Mouse (Mus musculus) hindbrain, postnatal 0 days (tissue): ENCODE data around the gene Gabrp. TPM values are rescaled to one million over a fixed set of nuclear protein-coding genes. Genes with fewer than 3 reads are reported as not detected.

Source experiments
- ATAC-seq: fragments of 200-750 bp; cut with Nextera tagmentation; 2 replicates; pipeline ENCODE4 v1.8.0; 2017; ENCODE audit warnings: mild to moderate bottlenecking, moderate TSS enrichment, moderate library complexity
- DNase-seq: peaks from one replicate; pipeline ENCODE4 v3.0.0-alpha.2; 2015; ENCODE audit warnings: low spot score
- H3K27ac ChIP-seq: fragments of 300-500 bp; sonication (generic); 2 replicates; pipeline ENCODE4 v1.5.1; 2014; ENCODE audit warnings: mild to moderate bottlenecking
- H3K27me3 ChIP-seq: fragments of 300-500 bp; sonication (generic); 2 replicates; pipeline ENCODE4 v1.6.1; 2014; ENCODE audit warnings: low read length, mixed read lengths; ENCODE audit not compliant: insufficient read depth
- H3K36me3 ChIP-seq: fragments of 300-500 bp; sonication (generic); 2 replicates; pipeline ENCODE4 v1.6.1; 2014; ENCODE audit warnings: low read length, mixed read lengths; ENCODE audit not compliant: insufficient read depth
- H3K4me1 ChIP-seq: fragments of 300-500 bp; sonication (generic); 2 replicates; pipeline ENCODE4 v1.6.1; 2014; ENCODE audit warnings: antibody characterized with exemption, low read length, mixed read lengths; ENCODE audit not compliant: insufficient read depth
- H3K4me2 ChIP-seq: fragments of 300-500 bp; sonication (generic); 2 replicates; pipeline ENCODE4 v1.6.1; 2014; ENCODE audit warnings: low read depth, mild to moderate bottlenecking, low read length, moderate library complexity, mixed read lengths
- H3K4me3 ChIP-seq: fragments of 300-500 bp; sonication (generic); 2 replicates; pipeline ENCODE4 v1.5.1; 2014; ENCODE audit warnings: low read length
- H3K9ac ChIP-seq: fragments of 300-500 bp; sonication (generic); replicated peaks from 2 replicates; pipeline ENCODE4 v1.6.1; 2014; ENCODE audit warnings: mild to moderate bottlenecking, low read length, moderate library complexity, mixed read lengths
- H3K9me3 ChIP-seq: fragments of 300-500 bp; sonication (generic); 2 replicates; pipeline ENCODE4 v1.6.1; 2016; ENCODE audit warnings: low read length, mixed read lengths
- CTCF ChIP-seq: IDR thresholded peaks from 2 replicates; pipeline ENCODE4 v1.5.1; 2016; ENCODE audit warnings: antibody characterized with exemption, control low read depth, low read depth
- WGBS: fragments of 180-500 bp; shearing (Covaris S2); extraction: QIAGEN DNeasy Blood & Tissue Kit; methylation state at CpG from one replicate; pipeline ENCODE4 v1.1.7; 2014; 5-methylcytosine and 5-hydroxymethylcytosine counted together
- polyA plus RNA-seq: library from polyadenylated mRNA; unstranded; fragments of >200 nt; fragmentation: Nextera tagmentation; extraction: Ambion mirVana; gene quantifications from 2 replicates; pipeline ENCODE4 v1.2.1, GENCODE M21; 2015
- total RNA-seq: library from RNA; depleted of rRNA; stranded (reverse); fragments of >200 nt; gene quantifications from 2 replicates; pipeline ENCODE4 v1.2.3, GENCODE M21; 2014

Gabrp gene
- total and polyA plus RNA-seq, 2 experiments from 2014 or later, result 0.10 TPM; not detected in 1

- H3K4me1 ChIP-seq, result no peaks in the 10 kb centered on the region
- ATAC-seq (no peak), DNase-seq (no peak)
- 85% methylated on average over 4 of the region's 4 CpGs for WGBS
- H3K4me2 ChIP-seq, result no peak overlapping the region
- H3K27ac ChIP-seq, result no peak overlapping the region
- H3K36me3 ChIP-seq, result no peaks in the 10 kb centered on the region
- H3K9me3 ChIP-seq, result no peaks in the 10 kb centered on the region
- no peak overlapping the region for H3K9ac ChIP-seq
- no peak for TF ChIP-seq CTCF
- no peaks in the 10 kb centered on the region for H3K27me3 ChIP-seq
- no peak overlapping the region for H3K4me3 ChIP-seq
These were observed 14.1 kb upstream of the Gabrp start for GRCm38 (mm10) chr11:33592826-33593225.

- Histone ChIP-seq H3K27me3 (no peaks in the 10 kb centered on the region), H3K9ac (no peak overlapping the region), H3K36me3 (no peaks in the 10 kb centered on the region), H3K9me3 (no peaks in the 10 kb centered on the region), H3K4me2 (no peak overlapping the region), H3K27ac (no peak overlapping the region), H3K4me1 (no peaks in the 10 kb centered on the region), H3K4me3 (no peak overlapping the region)
- TF ChIP-seq CTCF, result no peak
- 87% methylated on average over 3 of the region's 3 CpGs for WGBS
- ATAC-seq (no peak), DNase-seq (no peak)
These were observed 12.0 kb upstream of the Gabrp start for GRCm38 (mm10) chr11:33590771-33591170.

- H3K36me3 ChIP-seq, result no peaks in the 10 kb centered on the region
- H3K9me3 ChIP-seq, result no peaks in the 10 kb centered on the region
- no peak for ATAC-seq
- DNase-seq, result no peak
- H3K27me3 ChIP-seq, result no peaks in the 10 kb centered on the region
- no peak overlapping the region for H3K4me3 ChIP-seq
- no peak overlapping the region for H3K9ac ChIP-seq
- H3K4me2 ChIP-seq, result no peak overlapping the region
- TF ChIP-seq CTCF, result no peak
- 81% methylated on average over 6 of the region's 6 CpGs for WGBS
- H3K27ac ChIP-seq, result no peak overlapping the region
- H3K4me1 ChIP-seq, result no peaks in the 10 kb centered on the region
These were observed 7.9 kb upstream of the Gabrp start for GRCm38 (mm10) chr11:33586614-33587013.

- no peak for TF ChIP-seq CTCF
- Histone ChIP-seq H3K27me3 (no peaks in the 10 kb centered on the region), H3K9ac (no peak overlapping the region), H3K27ac (no peak overlapping the region), H3K9me3 (no peaks in the 10 kb centered on the region), H3K4me2 (no peak overlapping the region), H3K4me3 (no peak overlapping the region), H3K36me3 (no peaks in the 10 kb centered on the region), H3K4me1 (no peaks in the 10 kb centered on the region)
- WGBS, result 55% methylated on average over 3 of the region's 3 CpGs
- no peak for DNase-seq
- ATAC-seq, result no peak
These were observed 862 bp upstream of the Gabrp start for GRCm38 (mm10) chr11:33579621-33580020.

GRCm38 (mm10) chr11:33574944-33575343 lies 3.8 kb downstream of the Gabrp start:
- no peak overlapping the region for H3K27ac ChIP-seq
- no peak overlapping the region for H3K4me3 ChIP-seq
- no peak for DNase-seq
- no peaks in the 10 kb centered on the region for H3K27me3 ChIP-seq
- peak; percentile 17; the same call in 1 of the 2 replicates for TF ChIP-seq CTCF
- H3K9me3 ChIP-seq, result no peaks in the 10 kb centered on the region
- ATAC-seq, result no peak
- no peak overlapping the region for H3K9ac ChIP-seq
- H3K4me2 ChIP-seq, result no peak overlapping the region
- H3K4me1 ChIP-seq, result no peaks in the 10 kb centered on the region
- 86% methylated on average over 3 of the region's 3 CpGs for WGBS
- no peaks in the 10 kb centered on the region for H3K36me3 ChIP-seq

- Histone ChIP-seq H3K4me2 (no peak overlapping the region), H3K36me3 (no peaks in the 10 kb centered on the region), H3K9ac (no peak overlapping the region), H3K27ac (no peak overlapping the region), H3K4me3 (no peak overlapping the region), H3K9me3 (no peaks in the 10 kb centered on the region), H3K27me3 (no peaks in the 10 kb centered on the region), H3K4me1 (no peaks in the 10 kb centered on the region)
- TF ChIP-seq CTCF, result peak; percentile 57
- DNase-seq (peak; percentile 56), ATAC-seq (no peak)
These were observed 8.3 kb downstream of the Gabrp start for GRCm38 (mm10) chr11:33570413-33570812.

GRCm38 (mm10) chr11:33563921-33564320 lies 14.8 kb downstream of the Gabrp start:
- no peak overlapping the region for H3K9ac ChIP-seq
- ATAC-seq (no peak), DNase-seq (no peak)
- H3K27me3 ChIP-seq, result no peaks in the 10 kb centered on the region
- WGBS, result 90% methylated on average over 2 of the region's 2 CpGs
- no peaks in the 10 kb centered on the region for H3K36me3 ChIP-seq
- TF ChIP-seq CTCF, result no peak
- H3K4me3 ChIP-seq, result no peak overlapping the region
- H3K27ac ChIP-seq, result no peak overlapping the region
- H3K9me3 ChIP-seq, result no peaks in the 10 kb centered on the region
- H3K4me1 ChIP-seq, result no peaks in the 10 kb centered on the region
- H3K4me2 ChIP-seq, result no peak overlapping the region
